Mouse (Mus musculus) liver, adult 2 months (tissue): ENCODE results near the gene Tmigd3.

ENCODE experiments used
- CTCF ChIP-seq: fragments of 200-500 bp; IDR thresholded peaks from 2 replicates; pipeline ENCODE4 v1.5.1; 2011; ENCODE audit warnings: low read depth, low read length, control low read depth
- POLR2A ChIP-seq: fragments of 200-500 bp; IDR thresholded peaks from 2 replicates; pipeline ENCODE4 v1.6.1; 2011; ENCODE audit warnings: low read length, control low read depth; ENCODE audit not compliant: insufficient read depth; ENCODE audit errors: extremely low read depth

DNA sequence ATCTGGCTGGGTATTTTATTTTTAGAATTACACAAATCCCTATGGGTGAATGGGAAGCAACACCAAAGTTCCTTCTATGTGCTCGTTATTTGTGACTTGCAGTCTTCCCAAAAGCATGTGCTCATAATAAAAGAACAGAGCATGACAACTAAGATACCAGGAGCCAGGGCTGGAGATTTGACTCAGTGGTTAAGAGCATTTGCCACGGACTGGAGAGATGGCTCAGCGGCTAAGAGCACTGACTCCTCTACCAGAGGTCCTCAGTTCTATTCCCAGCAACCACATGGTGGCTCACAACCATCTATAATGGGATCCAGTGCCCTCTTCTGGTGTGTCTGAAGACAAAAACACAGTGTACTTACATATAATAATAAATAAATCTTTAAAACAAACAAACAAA, 26.1 kb downstream of the Tmigd3 start:
- TF ChIP-seq CTCF: no peak
- TF ChIP-seq POLR2A: no peak
